Mouse (Mus musculus) spleen, embryonic (tissue): ENCODE results near the gene Nkx2-1.
"Not testable (repeated sequence)": the region's sequence is repeated elsewhere in the genome, so short reads cannot be mapped to it uniquely, and the experiment has no call there.

Experiments
- CTCF ChIA-PET: fragments of 350-600 bp; sonication (Branson Sonifier 250); formaldehyde crosslinking; loops from one replicate; lab custom pipeline; 2022; lab: Charles Lee

Nkx2-1 gene

DNA sequence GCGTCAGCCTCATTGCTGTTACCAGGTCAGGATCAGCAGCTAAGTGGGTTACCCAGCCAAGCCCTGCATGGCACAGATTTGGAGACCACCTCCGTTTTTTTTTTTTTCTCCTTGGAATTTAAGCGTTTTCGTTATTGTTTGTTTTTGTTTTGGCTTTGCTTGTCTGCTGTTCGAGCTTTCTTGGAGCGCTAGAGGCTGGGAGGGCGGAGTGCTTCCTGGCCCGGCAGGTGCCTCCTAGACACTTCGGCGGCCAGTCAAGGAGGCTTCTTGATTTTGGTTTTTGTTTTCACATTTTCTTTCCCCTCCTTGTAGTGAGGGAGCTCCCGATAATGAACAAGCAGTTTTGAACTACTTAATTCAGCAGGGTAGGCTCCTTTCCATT lies at the start of gene Nkx2-1:
Gene Nkx2-1, minus strand, starts transcription at position 25 of the 382 bp plus-strand sequence.
- CTCF ChIA-PET = no interaction called here

DNA sequence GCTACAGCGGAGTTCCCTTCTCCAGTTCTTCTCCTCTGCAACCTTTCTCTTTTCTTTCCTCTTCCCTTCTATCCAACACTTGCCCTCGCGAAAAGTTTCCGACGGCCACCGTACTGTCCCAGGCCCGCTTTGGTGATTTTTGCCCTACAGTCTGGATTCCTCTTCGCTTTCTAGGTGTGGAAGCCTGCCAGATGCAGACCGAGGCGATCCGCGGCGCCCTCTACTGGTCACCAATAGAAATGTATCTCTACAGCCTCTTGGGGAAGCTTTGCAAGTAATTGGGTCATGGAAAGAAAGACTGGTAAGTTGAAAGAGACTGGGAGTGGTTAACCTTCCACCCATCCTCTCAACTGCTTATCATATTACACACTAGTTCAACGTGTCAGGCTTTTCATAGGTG lies 4.4 kb upstream of the Nkx2-1 start:
- CTCF ChIA-PET = no interaction called here

DNA sequence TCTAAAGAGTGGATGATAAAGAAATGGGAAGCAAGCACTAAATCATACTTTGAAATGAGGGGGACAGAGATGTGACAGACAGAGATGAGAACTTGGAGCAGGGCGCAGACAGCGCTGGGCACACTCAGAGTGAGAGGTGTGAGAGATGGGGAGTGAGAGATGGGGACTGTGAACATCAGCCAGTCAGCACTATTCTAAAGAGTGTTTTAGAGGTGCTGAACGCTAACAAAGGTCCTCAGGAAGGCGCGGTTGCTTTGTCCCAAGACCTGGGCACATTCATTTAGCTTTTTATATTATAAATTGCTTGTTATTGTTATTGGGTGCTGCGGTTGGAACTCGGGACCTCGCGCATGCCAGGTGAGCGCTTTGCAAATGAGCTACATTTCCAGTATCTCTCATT lies 3.9 kb upstream of the Nkx2-1 start:
- CTCF ChIA-PET = no interaction called here

DNA sequence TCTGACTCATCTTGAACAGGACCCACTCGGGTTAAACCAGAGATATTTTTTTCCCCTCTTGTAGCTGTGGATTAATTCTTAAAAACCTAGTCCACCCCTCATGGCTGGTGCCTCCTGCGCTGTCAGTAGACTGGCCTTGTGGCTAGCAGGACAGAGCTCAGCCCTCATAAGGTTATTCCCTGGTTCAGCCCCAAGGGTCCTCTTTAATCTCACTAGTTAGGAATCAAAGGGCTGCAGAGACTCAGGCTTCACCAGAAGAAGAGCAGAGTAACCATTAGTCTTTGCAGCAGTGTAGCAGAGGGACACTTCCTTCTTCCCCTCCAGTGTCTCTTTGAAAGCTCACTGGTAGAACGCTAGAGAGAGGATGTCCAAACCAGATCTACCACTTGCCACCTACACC lies 1.9 kb upstream of the Nkx2-1 start:
- CTCF ChIA-PET = interaction anchor here (0.6 kb wide), 1 partner anchor 479 kb away, joined by 4 read pairs; no protein-coding TSS in a partner anchor

DNA sequence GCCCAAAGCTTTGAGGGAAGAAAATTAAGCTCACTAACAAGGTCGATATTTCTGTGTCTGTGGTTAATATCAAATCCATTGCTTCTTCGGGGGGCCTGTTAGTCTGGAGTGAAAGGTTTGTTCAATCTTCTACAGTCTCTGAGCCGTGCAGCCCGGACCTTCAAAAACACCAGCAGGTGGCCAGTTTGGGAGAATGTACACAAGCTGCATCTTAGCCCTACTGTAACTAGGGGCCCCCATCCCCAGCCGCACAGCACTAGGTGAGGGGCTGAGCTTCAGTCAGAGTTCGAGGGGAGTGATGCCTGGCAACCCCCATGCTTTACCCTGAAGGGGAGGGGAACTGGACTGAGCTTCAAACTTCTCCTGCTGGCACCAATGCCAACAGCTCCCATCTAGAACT lies 1.2 kb upstream of the Nkx2-1 start:
- CTCF ChIA-PET = no interaction called here

DNA sequence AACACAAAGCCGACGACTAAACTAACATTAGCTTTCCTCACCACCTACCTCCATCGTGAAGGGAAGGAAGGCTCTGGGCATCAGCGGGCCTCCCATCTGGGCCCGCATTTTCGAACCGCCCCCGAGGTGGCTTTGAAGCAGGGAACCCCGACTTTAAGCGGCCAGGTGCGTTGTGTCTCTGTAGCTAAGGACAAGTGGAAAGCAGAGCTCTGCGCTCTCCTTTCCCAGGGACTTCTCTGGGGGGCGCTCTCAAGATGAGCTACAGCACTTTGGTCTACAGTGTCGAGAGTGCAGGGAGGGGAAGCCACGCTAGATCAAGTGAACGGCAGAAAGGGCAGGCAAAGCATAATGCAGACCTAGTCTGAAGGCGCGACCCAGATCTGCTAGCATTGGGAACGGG lies 634 bp upstream of the Nkx2-1 start:
- CTCF ChIA-PET = no interaction called here

DNA sequence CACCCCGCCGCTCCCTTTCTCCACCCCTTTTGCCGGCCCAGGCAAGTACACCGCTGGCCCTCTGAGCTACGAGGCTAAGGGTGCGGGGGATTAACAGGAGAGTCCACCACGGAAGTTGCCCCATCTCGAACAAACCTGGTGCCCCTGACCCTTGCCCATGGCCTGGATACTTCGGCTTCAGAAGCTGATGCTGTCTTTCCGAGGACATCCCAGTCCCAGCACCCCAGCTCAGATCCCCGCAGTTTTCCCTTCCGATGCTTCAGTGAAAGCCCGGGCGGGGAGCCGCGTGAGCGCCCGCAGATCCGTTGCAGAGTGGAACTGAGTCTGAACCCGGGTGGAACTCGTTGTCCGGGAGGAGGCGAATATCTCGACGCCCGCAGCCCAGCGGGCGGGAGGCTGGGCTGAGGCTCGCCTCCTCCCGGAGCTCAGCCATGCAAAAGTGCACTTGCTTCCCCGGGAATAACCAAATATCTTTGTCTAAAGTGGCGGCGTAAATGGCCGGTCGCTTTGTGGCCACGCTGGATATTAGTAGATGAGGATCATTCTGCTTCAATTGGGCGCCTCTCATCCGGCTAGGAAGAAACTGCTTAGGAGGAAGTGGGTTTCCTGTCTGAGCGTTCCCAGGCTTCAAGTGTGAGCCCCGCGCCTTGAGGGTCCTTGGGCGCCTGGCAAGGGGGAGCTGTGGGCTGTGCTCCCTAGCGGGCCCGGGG lies 379 bp downstream of the Nkx2-1 start:
- CTCF ChIA-PET = no interaction called here

DNA sequence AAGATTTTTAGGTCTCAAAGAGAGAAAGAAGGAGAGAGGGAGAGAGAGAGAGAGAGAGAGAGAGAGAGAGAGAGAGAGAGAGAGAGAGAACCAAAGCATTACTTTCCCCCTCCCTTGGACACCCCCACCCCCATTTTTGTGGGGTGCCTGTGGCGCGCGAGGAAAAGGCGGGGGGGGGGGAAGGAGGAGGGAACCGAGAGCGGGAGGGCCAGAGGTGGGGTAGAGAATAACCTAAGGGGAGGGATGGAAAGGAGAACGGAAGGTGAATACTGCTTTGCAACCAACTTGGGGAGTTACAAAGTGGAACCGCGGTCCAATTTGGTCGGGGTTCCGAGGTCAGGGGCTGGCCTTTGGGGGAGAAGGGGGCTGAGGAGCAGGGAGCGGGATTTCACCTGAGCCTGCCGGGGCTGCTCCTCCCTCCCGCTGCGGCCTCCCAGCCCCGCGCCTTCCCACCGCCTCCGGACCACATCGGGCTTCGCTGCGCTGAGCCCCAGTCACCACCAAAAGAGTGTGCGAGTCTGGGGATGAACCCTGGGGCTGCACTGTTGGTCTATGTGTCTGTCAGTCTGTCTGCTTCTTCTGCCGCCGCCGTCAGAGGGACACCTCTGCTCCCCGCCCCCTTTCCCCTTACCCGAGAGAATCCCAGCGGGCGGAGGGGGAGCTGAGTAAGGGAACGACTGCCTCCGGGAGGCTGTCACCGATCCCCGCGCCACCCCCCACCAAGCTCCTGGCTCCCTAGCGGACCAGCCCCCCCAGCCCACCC lies 1.1 kb downstream of the Nkx2-1 start:
- CTCF ChIA-PET = no interaction called here

DNA sequence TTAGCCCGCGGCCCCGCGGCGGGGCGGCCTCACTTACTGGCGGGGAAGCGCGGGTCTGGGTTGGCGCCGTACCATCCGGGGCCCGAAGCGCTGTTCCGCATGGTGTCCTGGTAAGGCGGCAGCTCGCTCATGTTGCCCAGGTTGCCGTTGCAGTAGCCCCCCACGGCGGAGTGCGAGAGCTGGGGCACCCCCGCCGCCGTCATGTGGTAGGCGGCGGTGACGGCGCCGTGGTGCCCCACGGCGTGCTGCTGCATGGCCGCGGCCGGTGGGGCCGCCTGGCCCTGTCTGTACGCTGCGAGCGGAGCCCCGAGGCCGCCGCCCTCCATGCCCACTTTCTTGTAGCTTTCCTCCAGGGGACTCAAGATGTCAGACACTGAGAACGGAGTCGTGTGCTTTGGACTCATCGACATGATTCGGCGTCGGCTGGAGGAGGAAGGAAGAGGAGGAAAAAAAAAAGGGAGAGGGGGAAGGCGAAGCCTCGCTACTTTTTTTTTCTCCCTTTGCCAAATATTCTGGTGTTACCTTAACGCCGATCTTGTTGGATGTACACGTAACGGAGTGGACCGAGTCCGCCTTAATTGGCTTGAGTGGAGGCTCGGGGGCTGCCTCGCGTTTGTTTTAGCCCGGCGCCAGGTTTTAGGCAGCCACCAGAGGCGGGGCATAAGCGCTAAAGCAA lies 1.9 kb downstream of the Nkx2-1 start:
- CTCF ChIA-PET = no interaction called here

DNA sequence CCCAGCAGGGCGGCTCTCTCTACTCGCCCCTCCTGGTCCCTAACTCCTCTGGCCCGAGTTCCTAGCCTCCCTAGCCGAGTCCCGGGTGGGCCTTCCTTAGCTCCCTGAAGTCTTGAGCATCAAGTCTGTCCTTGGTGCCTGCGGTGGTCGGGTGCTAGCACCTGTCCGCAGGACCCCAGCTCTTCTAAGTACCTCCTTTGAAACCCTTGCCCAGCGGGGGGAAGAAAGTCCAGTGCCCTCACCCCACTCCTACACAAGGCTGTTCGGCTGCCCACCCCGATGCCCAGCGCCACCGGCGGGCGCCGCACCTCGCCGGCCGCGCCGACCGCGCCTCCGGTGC lies 2.4 kb downstream of the Nkx2-1 start:
- CTCF ChIA-PET = no interaction called here

DNA sequence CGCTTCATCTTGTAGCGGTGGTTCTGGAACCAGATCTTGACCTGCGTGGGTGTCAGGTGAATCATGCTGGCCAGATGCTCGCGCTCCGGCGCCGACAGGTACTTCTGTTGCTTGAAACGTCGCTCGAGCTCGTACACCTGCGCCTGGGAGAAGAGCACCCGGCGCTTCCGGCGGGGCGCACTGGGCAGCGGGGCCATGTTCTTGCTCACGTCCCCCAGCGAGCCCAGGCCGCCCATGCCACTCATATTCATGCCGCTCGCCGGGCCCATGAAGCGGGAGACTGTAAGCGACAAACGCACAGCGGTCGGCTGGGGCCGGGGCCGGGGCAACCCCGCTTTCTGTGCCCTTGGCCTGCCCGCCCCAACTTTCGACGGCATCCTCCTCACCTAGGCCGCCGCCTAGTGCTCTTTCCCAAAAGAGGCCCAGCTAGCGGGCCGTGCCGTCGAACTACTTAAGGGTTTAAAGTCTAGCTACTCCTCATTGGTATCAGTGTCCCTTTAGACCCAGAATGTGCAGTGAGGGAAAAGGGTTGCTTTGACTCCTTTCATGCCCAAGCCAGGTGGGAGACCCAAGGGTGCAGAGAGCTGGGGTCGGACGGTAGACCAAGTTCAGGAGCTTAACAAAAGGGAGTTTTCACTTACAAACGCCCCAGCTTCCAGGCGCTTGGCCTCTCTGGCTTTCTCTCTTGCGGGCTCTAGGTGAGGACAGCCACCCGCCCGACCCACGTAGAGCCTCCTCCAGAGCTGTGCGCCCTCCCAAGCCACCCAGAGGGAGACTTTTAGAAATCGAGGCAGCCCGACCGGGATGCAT lies 3.0 kb downstream of the Nkx2-1 start:
- CTCF ChIA-PET = no interaction called here

DNA sequence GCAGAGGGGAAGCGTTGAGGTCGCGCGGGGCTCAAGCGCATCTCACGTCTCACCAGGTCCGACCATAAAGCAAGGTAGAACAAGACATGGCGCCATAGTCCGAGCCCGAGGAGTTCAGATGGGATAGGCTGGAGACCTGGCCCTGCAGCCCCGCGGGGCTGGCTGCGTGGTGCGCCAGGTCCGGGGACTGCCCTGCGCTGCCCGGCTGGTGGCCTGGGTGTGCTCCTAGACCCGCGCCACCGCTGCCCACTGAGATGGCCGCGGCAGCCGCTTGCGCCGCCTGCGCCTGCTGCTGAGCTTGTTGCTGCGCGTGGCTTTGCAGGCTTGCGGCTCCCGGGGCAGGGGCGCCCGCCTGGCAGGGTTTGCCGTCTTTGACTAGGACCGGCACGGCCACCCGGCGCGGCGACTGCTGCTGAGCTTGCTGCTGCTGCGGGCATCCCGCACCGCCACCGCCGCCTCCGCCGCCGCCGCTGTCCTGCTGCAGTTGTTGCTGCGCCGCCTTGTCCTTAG lies 3.7 kb downstream of the Nkx2-1 start:
- CTCF ChIA-PET = no interaction called here

DNA sequence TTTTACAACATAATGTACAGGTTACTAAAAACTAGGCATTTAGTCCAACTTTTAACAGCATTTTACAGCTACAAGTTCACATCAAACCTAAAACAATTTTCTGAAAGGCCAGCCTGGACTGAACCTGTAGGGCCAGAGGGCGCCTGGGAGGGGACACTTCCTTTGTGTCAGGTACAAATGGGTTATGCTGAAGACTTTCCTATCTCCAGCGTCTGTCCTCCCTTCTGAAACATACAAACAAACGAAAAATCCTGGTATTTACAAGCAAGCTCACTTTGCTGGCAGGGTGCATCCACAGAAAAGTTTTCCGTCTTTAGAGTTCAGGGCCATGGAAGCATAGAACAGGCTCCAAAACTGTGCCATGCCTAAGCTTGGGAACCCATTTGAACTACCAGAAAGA lies 4.6 kb downstream of the Nkx2-1 start:
- CTCF ChIA-PET = no interaction called here

DNA sequence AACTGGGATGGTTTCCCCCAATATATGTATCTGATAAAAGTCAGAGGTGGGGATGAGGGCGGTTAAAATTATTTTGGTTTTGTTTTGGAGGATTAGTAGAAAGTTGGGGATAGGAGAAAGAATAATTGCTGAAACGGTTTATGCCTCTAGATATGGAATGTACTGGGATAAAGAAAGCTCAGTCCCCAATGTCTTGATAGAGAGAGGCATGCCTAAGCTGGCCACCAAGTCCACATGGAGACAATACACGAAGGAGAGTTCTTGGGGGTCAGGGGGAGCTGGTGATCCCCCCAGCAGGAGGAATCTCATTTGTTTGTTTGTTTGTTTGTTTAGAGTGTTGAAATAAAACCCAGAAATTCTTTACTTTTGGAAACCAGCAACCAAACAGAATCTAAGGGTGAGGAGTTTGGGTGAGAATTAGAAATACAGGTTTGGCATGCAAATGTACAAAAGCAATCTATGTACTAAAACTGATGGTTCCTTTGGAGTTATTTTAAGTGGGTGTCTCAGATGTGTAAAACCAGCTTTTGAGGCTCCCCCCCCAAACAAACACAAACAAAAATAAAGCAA lies 5.6 kb downstream of the Nkx2-1 start:
- CTCF ChIA-PET = no interaction called here

DNA sequence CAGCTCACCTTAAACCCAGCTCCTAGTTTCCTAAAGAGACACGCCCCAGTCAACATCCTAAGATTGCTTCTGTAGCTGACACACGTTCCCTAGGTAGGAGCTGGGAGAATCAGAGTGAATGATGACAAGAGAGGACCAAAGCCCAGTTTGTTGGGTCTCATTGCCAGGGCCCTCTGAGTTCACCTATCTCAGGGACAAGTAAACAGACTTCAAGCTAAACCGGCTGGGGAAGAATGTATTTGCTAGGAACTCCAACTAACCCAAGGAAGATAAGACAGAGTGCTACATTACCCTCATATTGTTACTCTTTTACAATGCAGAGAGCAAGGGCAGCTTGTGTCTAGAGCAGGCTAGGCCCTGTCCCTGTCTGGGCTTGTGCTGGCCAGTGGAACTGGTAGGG lies 6.8 kb downstream of the Nkx2-1 start:
- CTCF ChIA-PET = no interaction called here

DNA sequence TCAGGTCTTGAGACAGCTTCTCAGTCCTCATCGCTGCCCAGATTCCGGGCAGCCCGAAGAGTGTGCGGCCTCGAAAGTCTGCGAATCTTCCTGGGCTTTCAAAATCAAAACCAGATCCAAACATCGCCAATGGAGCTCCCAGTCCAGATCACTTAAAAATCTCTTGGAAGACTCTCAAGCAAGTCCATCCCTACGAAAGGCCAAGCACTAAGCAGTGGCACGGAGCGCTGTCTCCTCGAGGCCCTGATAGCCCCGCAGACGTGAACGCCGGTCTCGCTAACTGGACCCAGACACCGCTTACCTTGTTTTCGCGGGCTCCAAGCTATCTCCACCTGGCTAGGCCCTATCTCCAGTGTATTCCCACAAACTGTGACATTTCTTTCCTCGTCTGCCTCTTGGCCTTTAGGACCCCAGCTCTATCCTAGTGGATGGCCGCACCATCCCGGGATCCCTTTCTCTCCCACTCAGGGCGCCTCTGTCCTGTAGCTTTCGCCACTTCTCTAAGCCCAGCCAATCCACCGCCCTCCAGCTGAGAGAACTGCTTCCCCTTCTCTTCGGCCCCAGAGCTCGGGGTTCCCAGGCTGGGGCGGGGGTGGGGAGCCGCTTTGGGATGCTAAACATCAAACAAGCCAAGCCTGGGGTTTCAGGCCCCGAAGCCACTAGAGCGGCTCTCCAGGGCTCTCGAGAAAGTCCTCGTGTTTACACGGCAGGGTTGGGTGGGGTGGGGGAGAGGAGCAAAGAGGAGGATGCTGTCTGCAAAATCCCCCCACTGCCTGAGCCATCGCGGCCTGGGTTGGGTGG lies 7.6 kb downstream of the Nkx2-1 start:
- CTCF ChIA-PET = no interaction called here

DNA sequence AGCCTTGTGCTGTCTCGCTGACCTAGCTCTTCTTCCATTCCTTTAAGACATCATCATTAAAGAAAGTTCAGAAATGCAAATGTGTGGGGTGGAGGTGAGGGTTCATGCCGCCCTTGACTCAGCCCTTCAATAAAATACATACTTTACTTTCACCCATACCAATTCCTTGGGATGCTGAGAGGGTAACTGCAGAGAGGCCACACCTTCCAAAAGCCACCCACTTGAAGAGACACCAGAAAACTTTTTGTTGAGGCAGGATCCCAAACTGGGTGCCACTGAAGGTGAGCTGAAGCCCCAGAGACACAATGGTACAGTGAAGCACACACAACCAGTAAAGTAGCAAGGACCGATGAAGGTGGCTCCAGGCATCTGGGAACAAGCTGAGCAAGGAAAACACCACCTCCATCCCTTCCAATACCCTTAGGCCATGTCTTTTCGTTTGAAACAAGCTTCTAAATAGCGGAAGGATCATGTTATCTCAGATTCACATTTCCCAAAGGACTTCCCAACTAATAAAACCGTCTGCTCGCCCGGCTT lies 8.6 kb downstream of the Nkx2-1 start:
- CTCF ChIA-PET = no interaction called here

DNA sequence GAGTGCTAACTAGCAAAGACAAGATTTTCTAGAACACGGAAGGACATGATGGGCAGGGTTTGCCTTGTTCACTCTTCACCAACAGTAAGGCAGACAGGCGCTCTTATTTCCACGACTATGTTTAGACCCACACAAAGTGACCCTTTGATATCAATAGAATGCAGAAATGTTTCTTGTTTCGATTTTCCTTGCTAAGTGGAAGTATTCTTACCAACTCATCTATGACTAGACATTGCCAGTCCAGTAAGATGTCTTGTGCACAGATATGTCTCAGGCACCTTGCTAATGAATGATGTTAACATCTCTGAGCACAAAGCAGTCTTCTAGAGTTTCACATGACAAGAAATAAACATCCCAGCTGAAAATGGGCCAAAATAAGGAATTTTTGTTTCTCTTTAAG lies 9.6 kb downstream of the Nkx2-1 start:
- CTCF ChIA-PET = no interaction called here

DNA sequence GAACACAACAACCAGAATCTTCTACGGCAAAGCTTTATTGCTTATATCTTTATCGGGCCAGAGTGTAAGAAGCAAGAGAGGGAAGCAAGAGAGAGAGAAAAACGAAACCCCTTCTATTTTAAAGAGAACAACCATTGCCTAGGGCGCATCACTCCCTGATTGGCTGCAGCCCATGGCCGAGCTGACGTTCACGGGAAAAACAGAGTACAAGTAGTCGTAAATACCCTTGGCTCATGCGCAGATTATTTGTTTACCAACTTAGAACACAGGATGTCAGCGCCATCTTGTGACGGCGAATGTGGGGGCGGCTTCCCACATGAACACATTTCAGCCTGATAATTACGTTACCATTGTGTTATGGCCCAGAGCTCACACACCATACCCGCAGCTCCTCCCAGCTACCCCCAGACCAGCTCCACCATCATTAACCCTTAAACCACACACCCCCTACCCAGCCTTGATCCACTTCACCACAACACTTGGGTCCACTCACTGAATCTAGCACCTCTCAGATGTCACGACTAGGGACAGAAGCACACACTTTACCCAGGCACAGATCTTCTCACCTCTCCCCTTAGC lies 11.4 kb downstream of the Nkx2-1 start:
- CTCF ChIA-PET = not testable (repeated sequence)

DNA sequence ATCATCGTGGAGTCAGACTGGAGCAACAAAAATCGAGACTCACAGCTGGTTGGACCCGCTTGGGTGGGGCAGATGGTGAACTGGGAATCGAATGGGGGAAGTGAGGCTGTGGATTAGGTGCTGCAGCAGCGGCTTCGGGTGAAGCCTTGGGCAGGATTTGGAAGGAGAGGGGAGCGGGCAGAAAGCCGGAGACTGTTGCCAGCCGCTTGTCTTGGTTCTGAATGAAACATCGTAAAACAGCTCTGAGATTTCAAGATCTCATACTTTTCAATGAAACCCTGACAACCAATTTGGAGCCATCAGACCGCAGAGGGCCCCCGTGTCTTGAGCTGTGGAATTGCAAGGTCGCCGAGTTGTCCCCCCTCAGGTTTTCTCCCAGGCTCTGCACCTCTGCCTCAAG lies 12.5 kb downstream of the Nkx2-1 start:
- CTCF ChIA-PET = no interaction called here
